Mouse (Mus musculus) stomach, embryonic 16.5 days (tissue): ENCODE results near the gene Gm13101. TPM values are rescaled to one million over a fixed set of nuclear protein-coding genes. Genes with fewer than 3 reads are reported as not detected.
"Not testable (repeated sequence)": the region's sequence is repeated elsewhere in the genome, so short reads cannot be mapped to it uniquely, and the experiment has no call there.

ENCODE experiments used
- ATAC-seq: fragments of 200-750 bp; cut with Nextera tagmentation; 2 replicates; pipeline ENCODE4 v1.8.0; 2017; ENCODE audit warnings: moderate number of reproducible peaks, moderate TSS enrichment; ENCODE audit not compliant: insufficient read depth, low FRiP score
- H3K27ac ChIP-seq: fragments of 300-500 bp; sonication (generic); 2 replicates; pipeline ENCODE4 v1.5.1; 2014; ENCODE audit warnings: low read length
- H3K27me3 ChIP-seq: fragments of 300-500 bp; sonication (generic); 2 replicates; pipeline ENCODE4 v1.6.1; 2014; ENCODE audit warnings: low read length, control low read depth, mixed read lengths; ENCODE audit not compliant: control insufficient read depth, insufficient read depth
- H3K36me3 ChIP-seq: fragments of 300-500 bp; sonication (generic); 2 replicates; pipeline ENCODE4 v1.6.1; 2014; ENCODE audit warnings: low read length; ENCODE audit not compliant: control insufficient read depth, insufficient read depth
- H3K4me1 ChIP-seq: fragments of 300-500 bp; sonication (generic); 2 replicates; pipeline ENCODE4 v1.6.1; 2014; ENCODE audit warnings: low read length, control low read depth, mixed read lengths; ENCODE audit not compliant: control insufficient read depth, insufficient read depth
- H3K4me2 ChIP-seq: fragments of 300-500 bp; sonication (generic); 2 replicates; pipeline ENCODE4 v1.6.1; 2014; ENCODE audit warnings: low read depth, low read length, mixed read lengths
- H3K4me3 ChIP-seq: fragments of 300-500 bp; sonication (generic); replicated peaks from 2 replicates; pipeline ENCODE4 v1.5.1; 2014; ENCODE audit warnings: mild to moderate bottlenecking, low read length
- H3K9ac ChIP-seq: fragments of 300-500 bp; sonication (generic); 2 replicates; pipeline ENCODE4 v1.6.1; 2014; ENCODE audit warnings: low read length
- H3K9me3 ChIP-seq: fragments of 300-500 bp; sonication (generic); replicated peaks from 2 replicates; pipeline ENCODE4 v1.6.1; 2016; ENCODE audit warnings: low read length, control low read depth; ENCODE audit not compliant: control insufficient read depth
- WGBS: fragments of 180-500 bp; shearing (Covaris S2); extraction: QIAGEN DNeasy Blood & Tissue Kit; methylation state at CpG from one replicate; pipeline ENCODE4 v1.1.7; 2014; 5-methylcytosine and 5-hydroxymethylcytosine counted together
- polyA plus RNA-seq: library from polyadenylated mRNA; unstranded; fragments of >200 nt; fragmentation: Nextera tagmentation; extraction: Ambion mirVana; gene quantifications from 2 replicates; pipeline ENCODE4 v1.2.1, GENCODE M21; 2015

Gene Gm13101
- polyA plus RNA-seq = not detected in 2 replicates

GRCm38 (mm10) chr4:143966850-143967249, at the start of gene Gm13101:
Gene Gm13101, minus strand, starts transcription at chr4:143966950.
- 62% methylated on average over 2 of the region's 2 CpGs for WGBS
- H3K9ac ChIP-seq, ATAC-seq, H3K4me3 ChIP-seq, H3K27me3 ChIP-seq, H3K4me2 ChIP-seq, H3K27ac ChIP-seq, H3K9me3 ChIP-seq, H3K36me3 ChIP-seq, H3K4me1 ChIP-seq: not testable (repeated sequence)

DNA sequence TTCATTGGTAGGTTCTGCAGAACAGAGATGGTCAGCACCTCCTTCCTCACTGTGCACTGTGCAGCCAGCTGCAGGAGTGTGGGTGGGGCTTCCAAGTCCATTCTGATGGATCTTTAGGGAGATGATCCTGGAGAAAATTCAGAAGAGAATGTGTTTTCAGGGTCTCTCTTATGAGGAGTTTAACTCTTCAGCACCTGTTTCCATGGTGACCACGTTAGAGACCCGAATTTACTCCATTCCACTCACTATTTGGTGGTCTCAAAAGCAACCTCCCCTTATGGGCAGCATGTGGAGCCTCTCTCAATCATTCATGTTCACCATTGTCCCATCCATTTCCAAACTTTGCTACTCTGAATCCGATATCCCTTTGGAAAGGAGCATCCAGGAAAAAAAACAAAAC, 27.5 kb upstream of the Gm13101 start, which contains the start of gene Pramef17:
Gene Pramef17 (minus strand): TSS at position 101 of the 400 bp plus-strand sequence.
- H3K9me3 ChIP-seq, H3K36me3 ChIP-seq, H3K4me1 ChIP-seq, H3K27me3 ChIP-seq, H3K4me3 ChIP-seq, ATAC-seq, H3K9ac ChIP-seq, H3K4me2 ChIP-seq, H3K27ac ChIP-seq: not testable (repeated sequence)
- WGBS = 41% methylated on average over 3 of the region's 3 CpGs

DNA sequence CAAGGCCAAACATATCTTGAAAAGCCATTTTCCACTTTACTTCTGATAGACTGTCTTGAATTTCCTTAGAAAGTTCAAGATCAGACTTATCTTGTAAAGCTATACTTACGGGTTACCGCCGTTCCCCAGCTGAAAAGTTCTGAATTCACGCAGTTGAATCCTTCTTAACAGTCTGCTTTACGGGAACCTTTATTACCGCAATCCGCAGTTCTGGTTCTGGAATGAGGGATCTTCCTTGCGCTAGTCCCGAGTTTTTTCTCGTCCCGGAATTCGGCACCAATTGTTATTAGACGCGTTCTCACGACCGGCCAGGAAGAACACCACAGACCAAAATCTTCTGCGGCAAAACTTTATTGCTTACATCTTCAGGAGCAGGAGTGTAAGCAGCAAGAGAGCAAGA, 21.4 kb upstream of the Gm13101 start:
- H3K4me2 ChIP-seq, H3K4me1 ChIP-seq, H3K27me3 ChIP-seq, H3K36me3 ChIP-seq, H3K9ac ChIP-seq, ATAC-seq, H3K4me3 ChIP-seq, H3K9me3 ChIP-seq, H3K27ac ChIP-seq: not testable (repeated sequence)
- 96% methylated on average over 12 of the region's 17 CpGs for WGBS

GRCm38 (mm10) chr4:143987475-143987941, 20.8 kb upstream of the Gm13101 start:
- H3K9ac ChIP-seq, H3K36me3 ChIP-seq, H3K27ac ChIP-seq, H3K27me3 ChIP-seq, ATAC-seq, H3K4me1 ChIP-seq, H3K9me3 ChIP-seq, H3K4me2 ChIP-seq, H3K4me3 ChIP-seq: not testable (repeated sequence)
- 96% methylated on average over 7 of the region's 17 CpGs for WGBS

DNA sequence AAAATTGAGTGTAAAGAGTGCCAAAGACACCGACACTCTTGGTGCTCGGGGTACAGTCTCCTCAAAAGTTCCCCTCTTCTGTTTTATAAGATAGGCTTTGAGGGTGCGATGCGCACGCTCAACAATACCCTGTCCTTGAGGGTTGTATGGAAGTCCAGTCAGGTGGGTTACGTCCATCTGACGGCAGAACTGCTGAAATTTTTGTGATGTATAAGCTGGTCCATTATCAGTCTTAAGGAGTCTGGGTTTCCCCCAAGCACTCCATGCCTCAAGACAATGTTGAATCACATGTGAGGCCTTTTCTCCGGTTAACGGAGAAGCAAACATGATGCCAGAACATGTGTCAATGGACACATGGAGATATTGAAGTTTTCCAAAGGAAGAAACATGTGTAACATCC, 19.0 kb upstream of the Gm13101 start:
- H3K36me3 ChIP-seq, H3K27me3 ChIP-seq, H3K4me3 ChIP-seq, H3K4me1 ChIP-seq, H3K9ac ChIP-seq, H3K9me3 ChIP-seq, ATAC-seq, H3K27ac ChIP-seq, H3K4me2 ChIP-seq: not testable (repeated sequence)
- WGBS = 100% methylated on average over 2 of the region's 9 CpGs

DNA sequence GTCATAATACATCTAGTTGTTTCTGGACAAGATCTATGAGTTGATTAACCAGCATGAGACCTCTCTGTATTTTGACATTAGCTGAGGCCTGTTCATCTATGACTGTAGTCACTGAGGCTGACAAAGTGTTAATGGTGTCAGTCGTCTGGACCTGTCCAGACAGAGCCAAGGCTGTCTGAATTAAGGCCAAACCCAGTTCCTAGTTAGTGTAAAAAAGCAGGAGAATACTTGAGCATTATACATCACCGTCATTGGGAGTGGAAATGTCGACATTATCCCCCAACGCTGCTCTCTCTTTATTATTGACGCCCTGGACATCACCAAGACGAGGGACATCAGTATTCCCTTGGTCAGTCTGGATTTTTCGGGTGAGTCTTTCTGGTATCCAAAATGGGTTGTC, 18.4 kb upstream of the Gm13101 start:
- not testable (repeated sequence) for H3K4me1 ChIP-seq, ATAC-seq, H3K9ac ChIP-seq, H3K36me3 ChIP-seq, H3K27ac ChIP-seq, H3K9me3 ChIP-seq, H3K4me2 ChIP-seq, H3K4me3 ChIP-seq, H3K27me3 ChIP-seq
- WGBS = no CpG with 5 or more reads among the region's 7 CpGs

- H3K9me3 ChIP-seq, H3K4me3 ChIP-seq, H3K9ac ChIP-seq, H3K27ac ChIP-seq, H3K4me1 ChIP-seq, H3K27me3 ChIP-seq, H3K4me2 ChIP-seq, H3K36me3 ChIP-seq, ATAC-seq: not testable (repeated sequence)
- WGBS = no CpG with 5 or more reads among the region's 1 CpGs
Observed at GRCm38 (mm10) chr4:143983446-143983845, 16.7 kb upstream of the Gm13101 start.

DNA sequence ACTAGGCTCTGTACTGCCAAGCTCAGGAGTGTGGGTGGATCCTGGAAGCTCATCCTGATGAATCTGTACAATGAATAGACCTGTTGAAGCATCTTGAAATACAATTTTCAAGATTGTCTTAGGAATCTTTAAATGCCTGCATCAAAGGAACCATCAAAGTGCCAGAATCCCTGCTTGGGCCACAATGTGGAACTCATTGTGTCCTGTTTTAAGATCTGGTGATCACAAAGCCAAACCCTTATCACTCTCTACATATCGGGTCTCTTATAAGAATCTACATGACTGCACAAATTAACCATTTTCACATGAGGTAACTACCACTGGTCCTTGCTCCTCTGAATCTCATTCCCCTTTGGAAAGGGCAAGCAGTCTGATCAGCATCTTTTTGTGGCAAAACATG, 15.8 kb downstream of the Gm13101 start, which contains the start of gene Pramef25:
Gene Pramef25 (minus strand): TSS at position 101 of the 400 bp plus-strand sequence.
- not testable (repeated sequence) for H3K36me3 ChIP-seq, H3K4me2 ChIP-seq, H3K4me1 ChIP-seq, ATAC-seq, H3K4me3 ChIP-seq, H3K9me3 ChIP-seq, H3K27ac ChIP-seq, H3K27me3 ChIP-seq, H3K9ac ChIP-seq
- WGBS = 87% methylated on average over 1 of the region's 1 CpGs
